Mouse (Mus musculus) heart, adult 2 months (tissue): Measurements from ENCODE around the gene Sox15.
A peak's percentile ranks its signal among the peaks of the same experiment; 100 is the strongest.

Source experiments
- CTCF ChIP-seq: fragments of 200-600 bp; IDR thresholded peaks from 2 replicates; pipeline ENCODE4 v1.8.1; 2022; ENCODE audit warnings: antibody characterized with exemption, mild to moderate bottlenecking, moderate library complexity
- POLR2A ChIP-seq: fragments of 200-500 bp; IDR thresholded peaks from 2 replicates; pipeline ENCODE4 v1.6.1; 2011; ENCODE audit warnings: mild to moderate bottlenecking, low read depth, low read length, control low read depth; ENCODE audit not compliant: insufficient read depth

- no peak for TF ChIP-seq CTCF
- TF ChIP-seq POLR2A = 0 out of 2 replicates have a peak, but pooled peaks have one; percentile 16
Measured at GRCm38 (mm10) chr11:69692196-69692811, 37.2 kb downstream of the Sox15 start.
